Mouse (Mus musculus) left cerebral cortex, adult 8-10 months (tissue): ENCODE data around the gene Ift122. TPM values are rescaled to one million over a fixed set of nuclear protein-coding genes. Genes with fewer than 3 reads are reported as not detected.
"Not testable (repeated sequence)": the region's sequence is repeated elsewhere in the genome, so short reads cannot be mapped to it uniquely, and the experiment has no call there.

ENCODE experiments used
- DNase-seq, 2 experiments: peaks; one replicate each; pipeline ENCODE4 v3.0.0; 2022; ENCODE audit warnings: low spot score in 2 of 2
- total RNA-seq, 4 experiments: library from RNA; stranded (reverse); gene quantifications; 2 replicates each; pipeline ENCODE4 v1.2.4; 2022

The Ift122 gene
- total RNA-seq, 4 experiments from 2014 or later: 27.1 to 30.5 (median 27.7) TPM

- DNase-seq: no peak
These were observed 8.3 kb upstream of the Ift122 start for GRCm38 (mm10) chr6:115845006-115845405.

GRCm38 (mm10) chr6:115846640-115847411 lies 6.4 kb upstream of the Ift122 start:
- DNase-seq: peak in 1 of 2 experiments; percentile 43

DNA sequence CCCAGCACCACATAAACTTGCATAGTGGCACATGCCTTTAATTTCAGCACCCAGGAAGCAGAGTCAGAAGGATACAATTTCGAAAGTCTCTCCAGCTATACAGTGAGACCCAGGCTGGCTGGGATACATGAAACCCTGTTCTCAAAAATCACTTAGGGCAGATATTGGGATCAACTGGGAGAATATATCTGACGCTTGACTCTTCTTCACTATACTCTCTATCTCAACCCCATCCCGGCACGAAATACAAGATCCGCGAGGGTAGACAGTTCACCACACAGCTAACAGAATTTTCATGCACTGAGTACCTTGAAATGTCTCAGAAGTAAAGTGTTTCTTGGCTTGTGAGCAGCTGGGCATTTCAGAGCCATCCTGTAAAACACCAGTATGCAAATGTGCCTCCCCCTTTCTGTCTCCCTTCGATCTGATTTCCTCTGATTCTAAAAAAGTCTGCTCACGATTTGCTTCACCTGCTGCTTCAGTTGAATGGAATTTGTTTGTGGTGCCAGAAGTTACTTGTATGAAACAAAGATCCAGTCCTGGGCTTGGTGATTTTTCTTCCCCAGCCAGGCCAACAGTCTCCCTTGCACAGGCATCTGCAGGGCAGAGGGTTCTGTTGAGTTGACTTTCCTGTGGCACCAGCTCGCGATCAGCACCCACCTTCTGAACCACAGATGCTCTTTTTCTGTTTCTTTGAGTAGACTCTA lies 4.5 kb upstream of the Ift122 start:
- DNase-seq: no peak

DNA sequence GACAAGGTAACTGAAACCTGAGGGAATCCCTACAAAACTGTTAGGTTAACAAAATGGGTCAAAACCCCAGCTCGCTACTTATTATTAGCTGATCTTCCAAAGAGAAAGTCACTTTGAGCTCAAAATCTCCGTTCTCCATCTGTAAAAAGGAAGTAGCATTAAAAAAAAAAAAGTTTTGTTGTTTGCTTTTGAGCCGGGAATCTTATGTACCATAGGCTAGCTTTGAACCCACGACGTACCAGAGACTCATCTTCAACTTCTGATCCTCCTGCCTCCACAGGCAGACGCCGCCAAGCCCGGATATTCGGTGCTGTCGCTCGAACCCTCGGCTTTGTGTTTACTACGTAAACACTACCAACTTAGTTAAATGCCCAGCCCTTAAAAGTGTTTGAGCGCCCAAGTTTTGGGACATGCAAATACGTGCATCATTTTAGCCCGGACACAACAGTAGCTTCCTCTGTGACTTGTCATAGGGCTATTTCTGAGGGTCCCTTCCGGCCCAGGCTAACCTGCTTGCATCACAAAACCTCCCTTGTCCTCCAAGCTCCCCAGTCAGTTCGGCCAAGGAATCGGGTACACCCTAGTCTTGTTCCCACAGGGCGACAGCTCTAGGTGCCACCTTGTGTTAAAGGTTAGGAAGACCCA lies 702 bp upstream of the Ift122 start:
- no peak for DNase-seq

DNA sequence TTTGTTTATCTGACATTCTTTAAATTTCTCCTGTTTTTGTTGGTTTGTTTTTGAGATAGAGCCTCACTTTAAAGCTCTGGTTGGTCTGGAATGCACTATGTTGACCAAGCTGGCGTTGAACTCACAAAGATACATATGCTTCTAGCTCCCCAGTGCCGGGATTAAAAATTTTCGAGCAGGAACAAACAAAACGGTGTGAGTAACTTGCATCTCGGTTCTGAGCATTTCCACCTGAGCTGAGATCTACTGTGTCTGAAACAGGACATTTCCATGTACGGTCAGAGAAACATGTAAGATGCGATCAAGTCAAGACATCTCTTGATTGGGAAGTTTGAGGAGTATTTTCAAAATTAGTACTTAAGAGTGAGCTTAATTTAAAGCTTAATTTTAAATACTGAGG lies 715 bp downstream of the Ift122 start:
- no peak for DNase-seq

GRCm38 (mm10) chr6:115854432-115854831 lies 1.2 kb downstream of the Ift122 start:
- no peak for DNase-seq

DNA sequence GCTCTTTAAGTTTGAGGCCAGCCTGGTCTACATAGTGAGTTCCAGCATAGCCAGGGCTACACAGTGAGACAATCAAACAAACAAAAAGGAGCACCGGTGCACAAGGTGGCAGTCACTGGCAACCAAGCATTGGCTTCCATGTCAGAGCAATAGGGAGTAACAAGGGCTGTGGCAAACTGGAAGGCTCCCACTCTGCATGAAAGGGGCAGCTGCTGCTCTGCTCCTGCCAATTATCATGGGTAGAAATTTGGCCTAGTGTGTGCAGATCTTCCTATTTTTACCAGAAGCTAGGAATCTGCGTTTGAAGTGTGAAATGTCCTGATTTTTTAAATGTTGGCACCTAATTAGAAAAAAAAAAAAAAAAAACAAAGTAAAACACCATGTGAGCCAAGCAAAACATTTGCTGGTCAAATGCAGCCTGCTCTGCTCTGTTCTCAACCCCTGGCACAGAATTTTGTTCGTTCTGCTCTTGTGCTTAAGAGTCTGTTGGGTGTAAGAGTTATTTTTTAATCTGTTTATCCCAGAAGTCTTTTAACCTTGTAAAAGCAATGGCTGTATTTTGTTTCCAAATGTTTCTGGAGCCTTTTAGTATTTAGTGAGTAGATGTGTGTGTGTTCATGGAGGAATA lies 2.6 kb downstream of the Ift122 start:
- no peak for DNase-seq

DNA sequence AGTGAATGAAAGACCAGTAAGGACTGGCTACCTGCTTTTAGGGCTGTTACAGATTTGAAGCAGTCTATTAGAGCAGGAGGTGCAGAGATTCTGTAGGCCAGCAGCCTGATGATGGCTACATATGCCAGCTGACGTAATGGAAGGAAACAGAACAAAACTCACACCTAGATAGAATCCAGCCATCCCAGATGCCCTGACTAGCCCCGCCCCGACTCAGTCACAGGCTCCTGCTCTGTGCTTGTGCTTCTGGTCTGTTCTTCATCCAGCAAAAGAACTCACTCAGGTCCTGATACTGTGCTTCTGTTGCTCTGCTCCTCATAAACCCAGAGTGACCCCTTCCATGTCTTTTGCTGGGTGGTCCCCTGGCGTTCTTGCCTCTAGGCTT lies 3.1 kb downstream of the Ift122 start:
- no peak for DNase-seq

DNA sequence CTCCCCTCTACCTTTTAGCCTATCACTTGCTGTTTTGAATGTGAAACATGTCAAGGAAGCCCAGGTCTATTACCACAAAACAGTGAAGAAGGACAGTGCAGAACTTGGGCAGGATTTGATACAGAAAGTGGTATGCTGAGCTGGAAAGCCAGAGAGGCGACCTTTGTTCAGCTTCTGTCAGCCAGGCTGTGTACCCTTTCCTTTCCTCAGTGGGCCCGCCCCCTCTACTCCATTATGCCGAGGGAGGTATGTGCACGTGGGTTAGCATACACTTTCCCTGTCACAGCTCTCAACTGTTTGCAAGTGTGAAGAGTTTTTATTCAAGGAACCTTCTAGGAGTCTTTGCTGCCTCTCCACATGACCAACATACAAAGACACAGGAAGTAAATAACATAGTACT lies 6.0 kb downstream of the Ift122 start:
- no peak for DNase-seq

DNA sequence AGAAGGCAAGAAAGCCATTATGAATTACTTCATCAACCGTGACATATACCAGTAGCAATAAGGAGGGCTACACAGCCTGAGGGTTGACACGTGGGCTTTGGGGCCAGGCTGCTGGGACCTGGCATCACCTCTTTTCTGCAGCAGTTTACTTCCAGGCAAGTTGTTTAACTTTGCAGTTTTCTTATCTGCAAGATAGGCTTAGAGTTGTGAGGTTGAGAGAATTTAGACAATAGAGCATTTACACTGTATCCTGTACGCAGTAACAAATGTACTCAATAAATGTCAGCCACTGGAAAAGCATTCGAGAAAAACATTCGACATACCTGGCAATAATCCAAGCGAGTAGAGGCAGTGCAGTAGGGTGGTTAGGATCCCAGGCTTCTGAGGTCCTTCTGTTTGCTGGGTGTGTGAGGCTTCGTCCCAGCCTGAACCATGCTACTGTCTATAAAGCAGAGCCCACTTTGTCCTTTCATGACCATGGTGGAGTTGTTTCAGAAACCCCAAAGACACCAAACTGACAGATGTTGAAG lies 6.8 kb downstream of the Ift122 start:
- DNase-seq: no peak

DNA sequence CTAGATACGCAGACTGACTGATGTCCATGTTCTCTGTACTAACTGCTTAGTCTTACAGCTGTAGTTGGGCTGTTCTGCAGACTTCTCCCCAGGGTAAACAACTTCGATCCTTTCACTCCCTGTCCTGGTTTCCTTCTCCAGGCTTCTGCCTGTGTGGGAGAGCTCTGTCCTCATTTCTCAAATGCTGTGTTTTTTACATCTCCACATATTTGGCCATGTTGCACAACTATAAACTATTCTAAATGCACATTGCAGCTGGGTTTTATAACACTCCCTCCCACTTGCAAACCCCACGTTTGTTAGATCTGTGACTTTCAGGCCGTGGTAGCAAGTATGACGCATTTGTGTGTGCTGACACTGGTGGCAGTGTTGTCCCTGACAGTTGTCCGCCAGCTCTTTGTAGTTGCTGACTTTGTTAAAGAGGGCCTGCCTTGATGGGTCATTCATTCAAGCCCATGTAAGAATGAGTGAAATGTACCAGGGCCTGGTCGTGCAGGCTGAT lies 10.1 kb downstream of the Ift122 start:
- peak in 1 of 2 experiments; percentile 79 for DNase-seq

- no peak for DNase-seq
These were observed 12.0 kb downstream of the Ift122 start for GRCm38 (mm10) chr6:115865246-115865645.

DNA sequence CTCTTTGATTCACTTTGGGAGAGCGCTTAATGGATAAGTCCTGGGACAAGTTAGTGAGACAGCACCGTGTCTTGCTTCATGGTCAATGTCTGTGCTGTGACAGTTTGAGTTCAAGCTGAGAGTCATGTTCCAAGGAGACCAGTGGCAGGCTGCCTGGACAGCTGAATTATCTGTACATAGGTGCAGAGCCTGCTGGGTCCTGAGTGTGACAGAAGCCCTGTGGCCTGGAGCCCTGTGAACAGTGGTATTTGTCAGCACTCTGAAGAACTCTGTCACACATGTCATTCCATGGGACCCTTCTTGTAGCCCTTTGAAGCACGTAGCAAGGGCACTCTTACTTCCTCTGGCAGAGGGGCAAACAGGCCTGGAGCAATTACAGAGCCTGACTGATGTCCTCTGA lies 13.9 kb downstream of the Ift122 start:
- not testable (repeated sequence) for DNase-seq

- DNase-seq: not testable (repeated sequence)
These were observed 18.0 kb downstream of the Ift122 start for GRCm38 (mm10) chr6:115871318-115871717.

- DNase-seq: no peak
These were observed 24.0 kb downstream of the Ift122 start for GRCm38 (mm10) chr6:115877239-115877638.

- DNase-seq: no peak
These were observed 25.4 kb downstream of the Ift122 start for GRCm38 (mm10) chr6:115878694-115879093.

DNA sequence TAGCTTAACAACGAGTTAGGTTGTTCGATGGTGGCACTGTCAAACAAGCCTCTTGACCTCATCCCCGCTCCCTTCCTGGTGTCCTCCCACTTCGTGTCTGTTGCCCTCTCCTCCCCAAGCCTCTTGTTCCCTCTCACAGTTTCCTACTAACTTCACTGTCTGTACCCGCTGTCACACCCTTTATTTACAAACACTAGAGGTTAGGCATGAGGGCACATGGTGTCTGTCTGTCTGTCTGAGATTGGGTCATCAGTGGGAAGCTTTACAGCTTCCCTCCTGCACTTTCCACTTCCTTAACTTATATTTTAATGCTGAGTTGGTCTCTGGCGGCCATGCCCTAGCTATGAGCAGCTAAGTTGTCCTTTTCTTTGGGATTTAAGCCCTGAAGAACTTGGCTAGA lies 26.5 kb downstream of the Ift122 start:
- no peak for DNase-seq

DNA sequence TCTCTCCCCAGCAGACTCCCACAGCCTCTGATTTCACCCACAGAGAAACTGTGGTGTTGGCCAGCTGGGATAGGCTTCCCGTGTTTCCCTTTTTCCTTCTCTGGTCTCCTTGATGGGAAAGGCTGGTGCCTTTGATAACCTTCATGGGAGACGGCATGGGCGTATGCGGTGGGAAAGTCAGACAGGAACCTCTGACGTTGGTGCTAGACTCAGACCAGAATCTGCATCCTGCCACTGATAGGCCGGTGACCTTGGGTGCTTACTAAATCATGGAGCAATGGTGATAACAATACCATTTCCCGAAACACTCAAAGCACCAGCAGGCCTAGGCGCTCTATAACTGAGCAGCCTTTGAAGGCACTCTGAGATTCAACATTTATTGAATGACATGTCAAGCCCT lies 27.5 kb downstream of the Ift122 start:
- DNase-seq: no peak

GRCm38 (mm10) chr6:115884018-115884417 lies 30.7 kb downstream of the Ift122 start:
- no peak for DNase-seq

DNA sequence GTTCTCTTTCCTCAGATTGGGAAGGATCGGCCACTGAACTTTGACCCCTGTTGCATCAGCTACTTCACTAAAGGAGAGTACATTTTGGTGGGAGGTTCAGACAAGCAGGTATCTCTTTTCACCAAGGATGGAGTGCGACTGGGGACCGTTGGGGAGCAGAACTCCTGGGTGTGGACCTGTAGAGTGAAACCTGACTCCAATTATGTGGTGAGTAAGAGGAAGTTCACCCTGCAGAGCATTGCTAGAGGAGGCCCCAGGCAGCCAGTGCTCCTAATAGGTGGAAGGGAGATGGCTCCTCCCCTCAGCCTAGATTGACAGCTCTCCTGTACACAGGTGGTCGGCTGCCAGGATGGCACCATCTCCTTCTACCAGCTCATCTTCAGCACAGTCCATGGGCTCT lies 33.6 kb downstream of the Ift122 start:
- no peak for DNase-seq

- DNase-seq: no peak
These were observed 35.0 kb downstream of the Ift122 start for GRCm38 (mm10) chr6:115888296-115888695.
